Mouse (Mus musculus) lung, embryonic 14.5 days (tissue): Measurements from ENCODE around the gene Npcd. TPM values are rescaled to one million over a fixed set of nuclear protein-coding genes. Genes with fewer than 3 reads are reported as not detected.

Source experiments
- ATAC-seq: fragments of 200-750 bp; cut with Nextera tagmentation; 2 replicates; pipeline ENCODE4 v1.8.0; 2017; ENCODE audit warnings: mild to moderate bottlenecking, moderate TSS enrichment, moderate library complexity; ENCODE audit not compliant: insufficient read depth
- DNase-seq: peaks from one replicate; pipeline ENCODE4 v3.0.0-alpha.2; 2015
- H3K27ac ChIP-seq: fragments of 300-500 bp; sonication (generic); 2 replicates; pipeline ENCODE4 v1.5.1; 2014; ENCODE audit warnings: low read depth, mild to moderate bottlenecking, moderate library complexity
- H3K27me3 ChIP-seq: fragments of 300-500 bp; sonication (generic); 2 replicates; pipeline ENCODE4 v1.6.1; 2014; ENCODE audit warnings: low read length, control low read depth; ENCODE audit not compliant: insufficient read depth
- H3K36me3 ChIP-seq: fragments of 300-500 bp; sonication (generic); 2 replicates; pipeline ENCODE4 v1.6.1; 2014; ENCODE audit warnings: control low read depth; ENCODE audit not compliant: insufficient read depth
- H3K4me1 ChIP-seq: fragments of 300-500 bp; sonication (generic); 2 replicates; pipeline ENCODE4 v1.6.1; 2014; ENCODE audit warnings: antibody characterized with exemption, control low read depth; ENCODE audit not compliant: insufficient read depth
- H3K4me2 ChIP-seq: fragments of 300-500 bp; sonication (generic); 2 replicates; pipeline ENCODE4 v1.6.1; 2014; ENCODE audit warnings: mild to moderate bottlenecking
- H3K4me3 ChIP-seq: fragments of 300-500 bp; sonication (generic); 2 replicates; pipeline ENCODE4 v1.5.1; 2014; ENCODE audit warnings: low read depth, low read length
- H3K9ac ChIP-seq: fragments of 300-500 bp; sonication (generic); 2 replicates; pipeline ENCODE4 v1.6.1; 2014
- H3K9me3 ChIP-seq: fragments of 300-500 bp; sonication (generic); 2 replicates; pipeline ENCODE4 v1.6.1; 2016; ENCODE audit warnings: low read depth, low read length, control low read depth
- CTCF ChIP-seq: IDR thresholded peaks from 2 replicates; pipeline ENCODE4 v1.5.1; 2016; ENCODE audit warnings: antibody characterized with exemption, low read depth
- WGBS: fragments of 180-500 bp; shearing (Covaris S2); extraction: QIAGEN DNeasy Blood & Tissue Kit; methylation state at CpG from one replicate; pipeline ENCODE4 v1.1.7; 2014; 5-methylcytosine and 5-hydroxymethylcytosine counted together
- polyA plus RNA-seq: library from polyadenylated mRNA; unstranded; fragments of >200 nt; fragmentation: Nextera tagmentation; extraction: Ambion mirVana; gene quantifications from 2 replicates; pipeline ENCODE4 v1.2.1, GENCODE M21; 2014

Gene Npcd
- polyA plus RNA-seq, 1 experiment from 2014 or later: not detected

GRCm38 (mm10) chr15:79749162-79749561 is 84.9 kb downstream of the Npcd start:
- no peak for TF ChIP-seq CTCF
- Histone ChIP-seq H3K4me3 (no peak overlapping the region), H3K27ac (no peak overlapping the region), H3K4me2 (no peak overlapping the region), H3K9me3 (no peaks in the 10 kb centered on the region), H3K27me3 (no peaks in the 10 kb centered on the region), H3K4me1 (no peaks in the 10 kb centered on the region), H3K36me3 (no peaks in the 10 kb centered on the region), H3K9ac (no peak overlapping the region)
- ATAC-seq: no peak
- DNase-seq: no peak
- 85% methylated on average over 7 of the region's 7 CpGs for WGBS

DNA sequence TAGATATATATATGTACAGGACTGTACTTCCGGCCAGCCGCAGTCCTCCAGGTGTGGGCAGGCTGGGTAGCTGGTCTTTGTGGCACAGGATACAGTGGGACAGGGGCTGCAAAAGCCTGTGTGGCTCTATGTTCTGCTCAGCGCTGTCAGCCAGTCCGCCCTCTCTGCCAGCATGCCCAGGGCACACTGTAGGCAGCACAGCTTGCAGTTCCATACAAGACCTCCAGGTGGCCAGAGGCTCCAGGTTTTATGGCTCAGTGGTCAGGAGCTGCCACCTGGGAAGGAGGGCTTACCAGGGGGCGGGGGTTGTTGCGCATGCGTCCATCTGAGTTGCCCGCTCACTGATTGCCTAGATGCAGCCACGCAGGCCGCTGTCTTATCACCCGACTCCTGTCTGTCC is 86.0 kb downstream of the Npcd start:
- no peaks in the 10 kb centered on the region for H3K36me3 ChIP-seq
- no peak overlapping the region for H3K4me2 ChIP-seq
- H3K27me3 ChIP-seq: no peaks in the 10 kb centered on the region
- no peak overlapping the region for H3K4me3 ChIP-seq
- 56% methylated on average over 11 of the region's 11 CpGs for WGBS
- DNase-seq (peak; percentile 48), ATAC-seq (no peak)
- H3K9me3 ChIP-seq: no peaks in the 10 kb centered on the region
- H3K4me1 ChIP-seq: 0 out of 2 replicates have a peak, but pooled peaks cover 3% of the 10 kb centered on the region
- no peak overlapping the region for H3K27ac ChIP-seq
- H3K9ac ChIP-seq: no peak overlapping the region
- TF ChIP-seq CTCF: peak; percentile 69

DNA sequence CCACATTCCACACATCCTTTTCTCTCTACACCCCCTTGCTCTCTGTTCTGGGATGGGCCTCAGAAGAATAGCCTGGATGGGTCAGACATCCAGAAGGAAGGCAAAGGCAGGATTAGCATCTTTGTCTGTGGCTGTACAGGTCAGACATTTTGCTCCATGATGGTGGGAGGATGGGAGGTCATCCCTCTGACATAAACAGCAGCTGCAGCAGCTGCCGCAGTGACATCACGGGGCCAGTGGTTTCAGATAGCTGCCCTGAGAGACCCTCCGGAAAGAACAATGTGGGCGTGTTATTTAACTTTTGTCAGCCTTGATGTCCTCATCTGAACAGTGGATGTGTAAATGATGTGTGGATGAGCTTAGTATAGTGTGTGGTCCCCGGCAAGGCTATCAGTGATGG is 88.2 kb downstream of the Npcd start:
- Histone ChIP-seq H3K9ac (no peak overlapping the region; the same call in 1 of the 2 replicates), H3K36me3 (no peaks in the 10 kb centered on the region), H3K9me3 (no peaks in the 10 kb centered on the region), H3K27me3 (no peaks in the 10 kb centered on the region), H3K4me1 (peaks cover 10% of the 10 kb centered on the region), H3K4me3 (no peak overlapping the region), H3K27ac (no peak overlapping the region), H3K4me2 (no peak overlapping the region)
- 74% methylated on average over 5 of the region's 5 CpGs for WGBS
- ATAC-seq (no peak), DNase-seq (no peak)
- no peak for TF ChIP-seq CTCF

- ATAC-seq: no peak
- Histone ChIP-seq H3K4me3 (no peak overlapping the region), H3K4me1 (peaks cover 11% of the 10 kb centered on the region), H3K27me3 (no peaks in the 10 kb centered on the region), H3K36me3 (no peaks in the 10 kb centered on the region), H3K4me2 (no peak overlapping the region), H3K9ac (no peak overlapping the region), H3K9me3 (no peaks in the 10 kb centered on the region), H3K27ac (no peak overlapping the region)
- DNase-seq: no peak
- WGBS: 70% methylated on average over 10 of the region's 10 CpGs
- no peak for TF ChIP-seq CTCF
Observed at GRCm38 (mm10) chr15:79745312-79745711, 88.7 kb downstream of the Npcd start.

GRCm38 (mm10) chr15:79744742-79745141 is 89.3 kb downstream of the Npcd start:
- no peak for DNase-seq
- 69% methylated on average over 8 of the region's 8 CpGs for WGBS

DNA sequence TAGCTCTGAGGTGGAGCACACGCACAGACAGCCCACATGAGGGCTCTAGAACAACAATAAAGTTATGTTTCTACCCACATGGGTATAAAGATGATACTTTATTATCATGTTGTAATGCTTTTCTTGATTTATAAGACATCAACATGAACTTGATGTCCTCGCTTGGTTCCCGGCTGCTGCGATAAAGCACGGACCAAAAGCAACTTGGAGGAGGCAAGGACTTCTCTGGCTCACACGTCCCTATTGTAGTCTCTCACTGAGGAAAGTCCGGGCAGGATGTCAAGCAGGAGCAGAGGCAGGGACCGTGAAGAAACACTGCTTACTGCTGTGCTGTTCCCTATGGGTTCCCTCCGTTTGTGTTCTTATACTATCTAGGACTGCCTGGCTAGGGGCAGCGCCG is 90.0 kb downstream of the Npcd start:
- DNase-seq (no peak), ATAC-seq (no peak)
- H3K27ac ChIP-seq: no peak overlapping the region
- no peak overlapping the region for H3K4me3 ChIP-seq
- WGBS: 94% methylated on average over 11 of the region's 11 CpGs
- peaks cover 11% of the 10 kb centered on the region for H3K4me1 ChIP-seq
- H3K4me2 ChIP-seq: no peak overlapping the region
- peaks cover 7% of the 10 kb centered on the region for H3K36me3 ChIP-seq
- H3K9ac ChIP-seq: no peak overlapping the region
- TF ChIP-seq CTCF: no peak
- H3K27me3 ChIP-seq: no peaks in the 10 kb centered on the region
- no peaks in the 10 kb centered on the region for H3K9me3 ChIP-seq

More at GRCm38 (mm10) chr15:79744742-79745141, 89.3 kb downstream of the Npcd start:
- H3K27me3 ChIP-seq: no peaks in the 10 kb centered on the region
- TF ChIP-seq CTCF: no peak
- no peak overlapping the region for H3K9ac ChIP-seq
- H3K4me2 ChIP-seq: no peak overlapping the region
- H3K27ac ChIP-seq: no peak overlapping the region
- no peak overlapping the region for H3K4me3 ChIP-seq
- peaks cover 11% of the 10 kb centered on the region for H3K4me1 ChIP-seq
- H3K36me3 ChIP-seq: no peaks in the 10 kb centered on the region; the same call in 1 of the 2 replicates
- no peaks in the 10 kb centered on the region for H3K9me3 ChIP-seq
- ATAC-seq: no peak

- under 1% methylated on average over 23 of the region's 23 CpGs for WGBS
Observed at GRCm38 (mm10) chr15:79742706-79743023, 91.4 kb downstream of the Npcd start.

More at GRCm38 (mm10) chr15:79742706-79743023, 91.4 kb downstream of the Npcd start:
- Histone ChIP-seq H3K9ac (peak overlapping the region; percentile 90), H3K27ac (peak overlapping the region; percentile 64; the same call in 1 of the 2 replicates), H3K9me3 (no peaks in the 10 kb centered on the region), H3K36me3 (peaks cover 21% of the 10 kb centered on the region), H3K27me3 (no peaks in the 10 kb centered on the region), H3K4me3 (peak overlapping the region; percentile 98), H3K4me2 (peak overlapping the region; percentile 75), H3K4me1 (peaks cover 11% of the 10 kb centered on the region)
- DNase-seq (no peak), ATAC-seq (no peak)
- TF ChIP-seq CTCF: no peak
